Mouse (Mus musculus): ENCODE results near the gene Eif2b1.

The Eif2b1 gene

GRCm38 (mm10) chr5:124555145-124555544 is 23.8 kb downstream of the Eif2b1 start:
- CTCF ChIA-PET: interaction anchor here in 1 of 4 experiments (1.5 kb wide), 1 partner anchor 21 kb away, joined by 3 read pairs; no protein-coding TSS in a partner anchor
- POLR2A ChIA-PET: interaction anchor here in 2 of 4 experiments (0.9 to 2.5 kb wide), 4 partner anchors 10 to 128 kb away, joined by 3 to 6 read pairs (median 4); partner anchors contain the start of genes Eif2b1 (in 1 of the 2) and Gtf2h3 (in 1 of the 2)

GRCm38 (mm10) chr5:124553607-124554006 is 25.3 kb downstream of the Eif2b1 start:
- ChIA-PET CTCF (interaction anchor here (0.6 to 2.0 kb wide), 8 partner anchors 9 to 344 kb away, joined by 3 to 4 read pairs (median 3); no protein-coding TSS in a partner anchor), POLR2A (interaction anchor here in 2 of 4 experiments (1.0 to 2.6 kb wide), 9 partner anchors 8 to 114 kb away, joined by 3 to 11 read pairs (median 4); partner anchors contain the start of genes Eif2b1 (in 1 of the 2), Gtf2h3 (in 1 of the 2), Kmt5a (in 1 of the 2) and Tmed2 (in 1 of the 2))

- CTCF ChIA-PET: interaction anchor here in 3 of 4 experiments (0.5 to 2.0 kb wide), 11 partner anchors 9 to 529 kb away, joined by 3 to 5 read pairs (median 3); no protein-coding TSS in a partner anchor
- POLR2A ChIA-PET: interaction anchor here in 3 of 4 experiments (0.6 to 2.6 kb wide), 35 partner anchors 9 to 768 kb away, joined by 3 to 11 read pairs (median 3); partner anchors contain the start of genes Rilpl1 (in 2 of the 3), Snrnp35 (in 2 of the 3), Eif2b1 (in 1 of the 3) and Gtf2h3 (in 1 of the 3)
Observed at GRCm38 (mm10) chr5:124552558-124553307, 26.2 kb downstream of the Eif2b1 start, which contains the start of gene Ddx55. Ddx55 (plus strand) TSS chr5:124552864.

- POLR2A ChIA-PET: interaction anchor here (0.6 to 2.6 kb wide), 39 partner anchors 10 to 768 kb away, joined by 3 to 11 read pairs (median 3); partner anchors contain the start of genes Eif2b1 (in 2 of the 4), Gtf2h3 (in 2 of the 4), Rilpl1 (in 2 of the 4) and Snrnp35 (in 2 of the 4)
- CTCF ChIA-PET: interaction anchor here (0.5 to 2.0 kb wide), 11 partner anchors 13 to 1922 kb away, joined by 3 to 7 read pairs (median 3); partner anchors contain the start of gene Kmt5a (in 1 of the 4)
Observed at GRCm38 (mm10) chr5:124552094-124552472, 26.8 kb downstream of the Eif2b1 start.

- ChIA-PET CTCF (interaction anchor here (0.6 to 1.0 kb wide), 8 partner anchors 33 to 1923 kb away, joined by 3 to 7 read pairs (median 4); partner anchors contain the start of gene Kmt5a (in 1 of the 4)), POLR2A (interaction anchor here (0.6 to 2.6 kb wide), 32 partner anchors 10 to 841 kb away, joined by 3 to 11 read pairs (median 4); partner anchors contain the start of genes Eif2b1 (in 2 of the 4), Gtf2h3 (in 2 of the 4), Snrnp35 (in 2 of the 4) and Kmt5a (in 1 of the 4))
Observed at GRCm38 (mm10) chr5:124551349-124552093, 27.4 kb downstream of the Eif2b1 start.

- ChIA-PET CTCF (interaction anchor here in 2 of 4 experiments (0.7 kb wide), 2 partner anchors 9 to 592 kb away, joined by 3 to 4 read pairs; no protein-coding TSS in a partner anchor), POLR2A (interaction anchor here in 1 of 4 experiments (0.5 kb wide), 1 partner anchor 20 kb away, joined by 5 read pairs; the partner anchor contains the start of gene Rilpl1)
Observed at GRCm38 (mm10) chr5:124550737-124551136, 28.2 kb downstream of the Eif2b1 start.

GRCm38 (mm10) chr5:124541602-124541973 is 37.3 kb downstream of the Eif2b1 start:
- CTCF ChIA-PET: interaction anchor here in 1 of 4 experiments (0.6 kb wide), 1 partner anchor 510 kb away, joined by 5 read pairs; no protein-coding TSS in a partner anchor
- POLR2A ChIA-PET: interaction anchor here (0.7 to 1.3 kb wide), 11 partner anchors 10 to 275 kb away, joined by 3 to 5 read pairs (median 3); partner anchors contain the start of gene Rilpl1 (in 2 of the 4)

- POLR2A ChIA-PET: interaction anchor here (0.6 to 1.3 kb wide), 18 partner anchors 10 to 611 kb away, joined by 3 to 7 read pairs (median 3); partner anchors contain the start of genes Rilpl1 (in 3 of the 4), 2810006K23Rik (in 1 of the 4), Ccdc62 (in 1 of the 4) and Ddx55 (in 1 of the 4)
- CTCF ChIA-PET: interaction anchor here in 1 of 4 experiments (0.6 to 1.0 kb wide), 4 partner anchors 109 to 729 kb away, joined by 3 to 5 read pairs (median 4); no protein-coding TSS in a partner anchor
Observed at GRCm38 (mm10) chr5:124540905-124541601, 37.9 kb downstream of the Eif2b1 start.

- ChIA-PET POLR2A (interaction anchor here in 3 of 4 experiments (0.6 to 1.3 kb wide), 12 partner anchors 9 to 610 kb away, joined by 3 to 7 read pairs (median 3); partner anchors contain the start of genes Rilpl1 (in 2 of the 3), 2810006K23Rik (in 1 of the 3), Ccdc62 (in 1 of the 3) and Ddx55 (in 1 of the 3)), CTCF (interaction anchor here in 1 of 4 experiments (0.6 to 1.0 kb wide), 3 partner anchors 108 to 730 kb away, joined by 3 to 4 read pairs (median 4); no protein-coding TSS in a partner anchor)
Observed at GRCm38 (mm10) chr5:124540383-124540786, 38.5 kb downstream of the Eif2b1 start, which contains the start of gene Tmed2. Tmed2 (plus strand) TSS chr5:124540695.

- ChIA-PET POLR2A (interaction anchor here in 1 of 4 experiments (1.0 kb wide), 1 partner anchor 39 kb away, joined by 3 read pairs; no protein-coding TSS in a partner anchor), CTCF (interaction anchor here in 1 of 4 experiments (1.9 kb wide), 1 partner anchor 107 kb away, joined by 20 read pairs; no protein-coding TSS in a partner anchor)
Observed at GRCm38 (mm10) chr5:124539905-124540304, 39.0 kb downstream of the Eif2b1 start.

- ChIA-PET CTCF (interaction anchor here (0.6 to 1.9 kb wide), 28 partner anchors 13 to 1055 kb away, joined by 3 to 20 read pairs (median 3); partner anchors contain the start of genes Kmt5a (in 2 of the 4) and Ddx55 (in 1 of the 4)), POLR2A (interaction anchor here in 2 of 4 experiments (0.7 to 1.6 kb wide), 13 partner anchors 10 to 211 kb away, joined by 3 to 12 read pairs (median 4); partner anchors contain the start of genes Kmt5a (in 2 of the 2), 2810006K23Rik (in 1 of the 2), Ddx55 (in 1 of the 2) and Mphosph9 (in 1 of the 2))
Observed at GRCm38 (mm10) chr5:124538813-124539792, 39.8 kb downstream of the Eif2b1 start.

- POLR2A ChIA-PET: interaction anchor here in 3 of 4 experiments (0.6 to 1.6 kb wide), 4 partner anchors 15 to 193 kb away, joined by 3 to 4 read pairs (median 3); no protein-coding TSS in a partner anchor
- CTCF ChIA-PET: no interaction called here
Observed at GRCm38 (mm10) chr5:124536776-124537175, 42.2 kb downstream of the Eif2b1 start.

GRCm38 (mm10) chr5:124535016-124535415 is 43.9 kb downstream of the Eif2b1 start:
- CTCF ChIA-PET: no interaction called here
- POLR2A ChIA-PET: interaction anchor here in 1 of 4 experiments (0.6 kb wide), 1 partner anchor 25 kb away, joined by 3 read pairs; no protein-coding TSS in a partner anchor

- ChIA-PET POLR2A (interaction anchor here in 3 of 4 experiments (0.6 to 2.3 kb wide), 13 partner anchors 14 to 204 kb away, joined by 3 to 8 read pairs (median 5); partner anchors contain the start of genes Snrnp35 (in 2 of the 3), 2810006K23Rik (in 1 of the 3), Ddx55 (in 1 of the 3) and Mphosph9 (in 1 of the 3)), CTCF (no interaction called here)
Observed at GRCm38 (mm10) chr5:124532451-124532850, 46.5 kb downstream of the Eif2b1 start.

GRCm38 (mm10) chr5:124531583-124531930 is 47.4 kb downstream of the Eif2b1 start:
- CTCF ChIA-PET: interaction anchor here in 2 of 4 experiments (0.6 to 1.3 kb wide), 6 partner anchors 10 to 92 kb away, joined by 3 to 4 read pairs (median 3); partner anchors contain the start of gene Kmt5a (in 1 of the 2)
- POLR2A ChIA-PET: interaction anchor here (0.6 to 2.3 kb wide), 34 partner anchors 9 to 204 kb away, joined by 3 to 13 read pairs (median 4); partner anchors contain the start of genes 2810006K23Rik (in 2 of the 4), Ddx55 (in 2 of the 4), Kmt5a (in 2 of the 4) and Mphosph9 (in 2 of the 4)
